In genomic region chr9:120192742-120193141, GRCm38 (mm10) we compare ENCODE assay signal across 33 mouse cellular contexts. TPM values are rescaled to one million over a fixed set of nuclear protein-coding genes. Genes with fewer than 3 reads are reported as not detected.
A peak's percentile ranks its signal among the peaks of the same experiment; 100 is the strongest.
DNase-seq lines count a peak whose midpoint lies in the region; ATAC-seq and TF ChIP-seq lines count a peak whose summit lies in the region.
"Had no signal": no experiment of that assay in that cellular context is flagged by ENCODE, and none has a peak within 500 bp of the region (broad histone marks: within the 10 kb centered on the region; RNA-seq: fewer than 3 reads in every experiment).

No protein-coding gene starts in this region.

- H3K36me3 ChIP-seq in neural tube, embryonic 15.5 days = no peaks in the 10 kb centered on the region
- H3K36me3 ChIP-seq: embryonic facial prominence, embryonic 13.5 days; forebrain, embryonic 10.5 days; forebrain, embryonic 15.5 days; heart, embryonic 13.5 days; limb, embryonic 10.5 days; limb, embryonic 15.5 days; liver, embryonic 13.5 days had no signal

- TF ChIP-seq POLR2A in brain, embryonic 14.5 days (IDR thresholded peaks at IDR 0.05; ENCODE audit: borderline replicate concordance, extremely low read depth, insufficient read depth, insufficient read length, poor library complexity, severe bottlenecking) = no peak

- intact Hi-C loops in left cerebral cortex, adult 2 months (cut with DNase I) = loop anchor here (5.0 kb wide), 2 partner anchors 110 to 225 kb away; partner anchors contain the start of gene Myrip
- intact Hi-C loops in left cerebral cortex, postnatal 14 days (cut with DNase I) = loop anchor here (5.0 kb wide), 2 partner anchors 110 to 235 kb away; partner anchors contain the start of gene Myrip

- H3K9ac ChIP-seq in neural tube, embryonic 15.5 days (replicated peaks) = no peak overlapping the region
- H3K9ac ChIP-seq: embryonic facial prominence, embryonic 13.5 days; forebrain, embryonic 15.5 days; heart, embryonic 13.5 days; hindbrain, embryonic 14.5 days; limb, embryonic 15.5 days; liver, embryonic 13.5 days had no signal

- H3K4me2 ChIP-seq in neural tube, embryonic 15.5 days = no peak overlapping the region
- H3K4me2 ChIP-seq: embryonic facial prominence, embryonic 13.5 days; forebrain, embryonic 15.5 days; heart, embryonic 13.5 days; hindbrain, embryonic 14.5 days; limb, embryonic 15.5 days; liver, embryonic 13.5 days had no signal

- no peaks in the 10 kb centered on the region for H3K9me3 ChIP-seq in neural tube, embryonic 15.5 days (replicated peaks)
- H3K9me3 ChIP-seq: embryonic facial prominence, embryonic 13.5 days; forebrain, embryonic 10.5 days; forebrain, embryonic 15.5 days; heart, embryonic 13.5 days; limb, embryonic 10.5 days; liver, embryonic 13.5 days had no signal

- H3K27ac ChIP-seq in left cerebral cortex, adult 2 months = peak overlapping the region; percentile 82
- no peak overlapping the region for H3K27ac ChIP-seq in neural tube, embryonic 15.5 days (replicated peaks)
- H3K27ac ChIP-seq: embryonic facial prominence, embryonic 13.5 days; forebrain, embryonic 15.5 days; gastrocnemius, adult 2 months; heart, embryonic 13.5 days; hindbrain, embryonic 14.5 days; limb, embryonic 10.5 days; limb, embryonic 15.5 days; liver, embryonic 13.5 days; macrophage had no signal

- TF ChIP-seq CTCF in left cerebral cortex, adult 2 months (IDR thresholded peaks at IDR 0.05) = no peak
- no peak for TF ChIP-seq CTCF in brain, embryonic 14.5 days (IDR thresholded peaks at IDR 0.05; ENCODE audit: borderline replicate concordance, extremely low read depth, insufficient read depth, insufficient read length)

- no peaks in the 10 kb centered on the region for H3K27me3 ChIP-seq in neural tube, embryonic 15.5 days (replicated peaks)
- H3K27me3 ChIP-seq: forebrain, embryonic 15.5 days had no signal

- DNase-seq in left cerebral cortex, adult 2 months (ENCODE audit: extremely low spot score in 1 of 2, low spot score in 2 of 2) = peak in 1 of 2 experiments; percentile 47
- DNase-seq in left cerebral cortex, adult 11 months (ENCODE audit: low spot score) = no peak
- peak; percentile 17 for DNase-seq in brain, embryonic 14.5 days (ENCODE audit: low read depth)
- DNase-seq in left cerebral cortex, postnatal 14 days (ENCODE audit: low spot score in 2 of 2) = peak; percentile 68 to 71
- peak; percentile 48 to 76 for DNase-seq in right cerebral cortex, postnatal 36 days (ENCODE audit: low spot score in 2 of 2)
- no peak for DNase-seq in gastrocnemius, adult 8-10 months (ENCODE audit: low spot score in 2 of 2)
- DNase-seq: adrenal gland, postnatal 14 days; cerebellum, adult 18-20 months; gastrocnemius, adult 2 months; heart, postnatal 10 days; kidney, adult 11 months; kidney, postnatal 4 days; liver, embryonic 13.5 days; lung, adult 2 months; lung, postnatal 10 days; midbrain, embryonic 14.5 days had no signal

- 85% methylated on average over 7 of the region's 7 CpGs for WGBS in neural tube, embryonic 15.5 days

- peaks cover 7% of the 10 kb centered on the region; the same call in 1 of the 2 replicates for H3K4me1 ChIP-seq in neural tube, embryonic 15.5 days
- H3K4me1 ChIP-seq: embryonic facial prominence, embryonic 13.5 days; forebrain, embryonic 15.5 days; liver, embryonic 13.5 days had no signal

- ATAC-seq in neural tube, embryonic 15.5 days (ENCODE audit: low FRiP score) = no peak
- ATAC-seq: forebrain, embryonic 15.5 days; inflammation-experienced regulatory T-cells, adult 6 months had no signal

- H3K4me3 ChIP-seq in left cerebral cortex, adult 2 months = no peak overlapping the region
- no peak overlapping the region for H3K4me3 ChIP-seq in neural tube, embryonic 15.5 days (replicated peaks)
- H3K4me3 ChIP-seq: embryonic facial prominence, embryonic 13.5 days; forebrain, embryonic 10.5 days; forebrain, embryonic 15.5 days; gastrocnemius, adult 2 months; heart, embryonic 13.5 days; limb, embryonic 10.5 days; limb, embryonic 15.5 days; liver, embryonic 13.5 days had no signal

RNA-seq across cellular contexts. Expression of gene Mobp, which starts 43.2 kb away (rescaled TPM):
- total RNA-seq in left cerebral cortex, adult 2 months (2021) = 100 to 1,000 TPM; 177 to 214 TPM
- polyA plus RNA-seq in brain, embryonic 14.5 days (2012; rRNA removed) = 0.08 and 0.35 TPM in 2 replicates
- total RNA-seq in left cerebral cortex, postnatal 14 days (2021) = 100 to 1,000 TPM; 128 to 224 TPM
- total RNA-seq in gastrocnemius, adult 8-10 months (2022) = not detected
- 0.18 and 0.50 TPM in 2 replicates for polyA plus RNA-seq in neural tube, embryonic 15.5 days (2015; fragmentation: Nextera tagmentation; extraction: Ambion mirVana)
- total RNA-seq: adrenal gland, postnatal 14 days; common myeloid progenitor, adult 5-6 weeks; gastrocnemius, adult 2 months; gastrocnemius, postnatal 4 days; heart, postnatal 10 days; hematopoietic stem cell, adult 5-6 weeks; megakaryocyte-erythroid progenitor cell, adult 5-6 weeks; neutrophil, adult 5-6 weeks had no signal
- polyA plus RNA-seq: embryonic facial prominence, embryonic 13.5 days; heart, embryonic 13.5 days; kidney, embryonic 16.5 days; limb, embryonic 10.5 days; liver, embryonic 13.5 days; lung, adult 2 months; macrophage; midbrain, embryonic 14.5 days; spleen, adult 2 months had no signal

Comparison
In these comparisons a context has a peak if more than half of its experiments do, and no peak if none do; other contexts are left out.
1. DNase-seq: peak in brain, embryonic 14.5 days (single experiment), left cerebral cortex, postnatal 14 days (2 of 2) and right cerebral cortex, postnatal 36 days (2 of 2); none in left cerebral cortex, adult 11 months (single experiment) and gastrocnemius, adult 8-10 months (0 of 2).
2. RNA of gene Mobp, which starts 43.2 kb away (total RNA-seq): 128 to 224 TPM in left cerebral cortex, postnatal 14 days and 177 to 214 TPM in left cerebral cortex, adult 2 months; not detected in gastrocnemius, adult 8-10 months; every median in the first group is over 100 times any median in the second.